Mouse (Mus musculus) CH12.LX (cell line): ENCODE data around the gene Peli1. TPM values are rescaled to one million over a fixed set of nuclear protein-coding genes. Genes with fewer than 3 reads are reported as not detected.

ENCODE experiments used
- DNase-seq: peaks from one replicate; pipeline ENCODE4 v3.0.0-alpha.2; 2013; ENCODE audit errors: extremely low read depth
- H3K27ac ChIP-seq: 2 replicates; pipeline ENCODE4 v1.5.1; 2012; ENCODE audit warnings: low read depth, mild to moderate bottlenecking, control low read depth, moderate library complexity; ENCODE audit not compliant: insufficient read depth
- H3K27me3 ChIP-seq: replicated peaks from 2 replicates; pipeline ENCODE3; 2012; ENCODE audit warnings: inconsistent platforms
- H3K36me3 ChIP-seq, 2 experiments: replicated peaks in 1 of 2; 2 replicates each; pipeline versions ENCODE3 to v1.6.1; 2012; ENCODE audit warnings: inconsistent platforms in 1 of 2, low read length in 1 of 2, mild to moderate bottlenecking in 1 of 2, mixed read lengths in 1 of 2, moderate library complexity in 1 of 2; ENCODE audit not compliant: control insufficient read depth in 1 of 2, insufficient read depth in 1 of 2
- H3K4me1 ChIP-seq, 2 experiments: 2 replicates each; pipeline ENCODE4 v1.6.1; 2012; ENCODE audit warnings: inconsistent platforms in 1 of 2, moderate library complexity in 1 of 2; ENCODE audit not compliant: insufficient read depth in 2 of 2, control insufficient read depth in 1 of 2
- H3K4me2 ChIP-seq: 2 replicates; pipeline ENCODE4 v1.6.1; 2012; ENCODE audit warnings: low read depth, mild to moderate bottlenecking, control low read depth; ENCODE audit not compliant: poor library complexity, insufficient read depth, severe bottlenecking
- H3K4me3 ChIP-seq, 3 experiments: fragments of 150-350 bp in 1 of 3; sonication (generic) in 1 of 3; replicated peaks in 1 of 3; 2 replicates each; pipeline versions ENCODE3 to v1.5.1; 2011 to 2012; ENCODE audit warnings: low read depth in 2 of 3, low read length in 2 of 3, mild to moderate bottlenecking in 2 of 3, moderate library complexity in 2 of 3, control low read depth in 1 of 3, improper control_type of control experiment in 1 of 3, inconsistent platforms in 1 of 3, mixed read lengths in 1 of 3; ENCODE audit not compliant: poor library complexity in 1 of 3
- H3K79me2 ChIP-seq: replicated peaks from 2 replicates; pipeline ENCODE4 v1.6.1; 2012; ENCODE audit warnings: mild to moderate bottlenecking, moderate library complexity; ENCODE audit not compliant: control insufficient read depth, poor library complexity, insufficient read depth, severe bottlenecking; ENCODE audit errors: extremely low read depth
- H3K9ac ChIP-seq: 2 replicates; pipeline ENCODE4 v1.6.1; 2012; ENCODE audit warnings: low read depth, mild to moderate bottlenecking, control low read depth, moderate library complexity; ENCODE audit not compliant: insufficient read depth
- H3K9me3 ChIP-seq: replicated peaks from 2 replicates; pipeline ENCODE3; 2012; ENCODE audit warnings: low read length, inconsistent platforms, mixed read lengths
- BHLHE40 ChIP-seq: IDR thresholded peaks from 2 replicates; pipeline ENCODE4 v1.6.1; 2011; ENCODE audit warnings: mild to moderate bottlenecking, low read depth, low read length, improper control_type of control experiment
- CHD1 ChIP-seq: IDR thresholded peaks from 2 replicates; pipeline ENCODE4 v1.6.1; 2012; ENCODE audit warnings: low read depth, low read length, improper control_type of control experiment, inconsistent platforms
- E2F4 ChIP-seq: IDR thresholded peaks from 2 replicates; pipeline ENCODE4 v1.6.1; 2011; ENCODE audit warnings: low read depth, low read length, improper control_type of control experiment; ENCODE audit not compliant: insufficient replicate concordance
- ELF1 ChIP-seq: IDR thresholded peaks from 2 replicates; pipeline ENCODE4 v1.6.1; 2014; ENCODE audit warnings: low read depth, mild to moderate bottlenecking, inconsistent platforms, low read length, improper control_type of control experiment
- EP300 ChIP-seq: IDR thresholded peaks from 2 replicates; pipeline ENCODE4 v1.6.1; 2011; ENCODE audit warnings: low read length, improper control_type of control experiment
- GABPA ChIP-seq: IDR thresholded peaks from 2 replicates; pipeline ENCODE4 v1.6.1; 2012; ENCODE audit warnings: low read depth, low read length, improper control_type of control experiment, inconsistent platforms; ENCODE audit not compliant: insufficient replicate concordance
- HCFC1 ChIP-seq: IDR thresholded peaks from 2 replicates; pipeline ENCODE4 v1.6.1; 2012; ENCODE audit warnings: low read depth, mild to moderate bottlenecking, inconsistent platforms, low read length, improper control_type of control experiment
- IRF4 ChIP-seq: IDR thresholded peaks from 2 replicates; pipeline ENCODE4 v1.6.1; 2014; ENCODE audit warnings: low read depth, mild to moderate bottlenecking, inconsistent platforms, low read length, improper control_type of control experiment
- JUN ChIP-seq: IDR thresholded peaks from 2 replicates; pipeline ENCODE4 v1.6.1; 2011; ENCODE audit warnings: low read depth, mild to moderate bottlenecking, low read length, improper control_type of control experiment, moderate library complexity; ENCODE audit not compliant: insufficient read depth
- JUND ChIP-seq: conservative IDR thresholded peaks from 2 replicates; pipeline ENCODE4 v1.6.1; 2011; ENCODE audit warnings: low read depth, low read length, improper control_type of control experiment
- MAFK ChIP-seq: IDR thresholded peaks from 2 replicates; pipeline ENCODE4 v1.6.1; 2011; ENCODE audit warnings: low read length, improper control_type of control experiment; ENCODE audit not compliant: insufficient replicate concordance
- MAZ ChIP-seq: IDR thresholded peaks from 2 replicates; pipeline ENCODE4 v1.6.1; 2012; ENCODE audit warnings: low read depth, mild to moderate bottlenecking, inconsistent platforms, low read length, improper control_type of control experiment, moderate library complexity
- MXI1 ChIP-seq: IDR thresholded peaks from 2 replicates; pipeline ENCODE4 v1.6.1; 2011; ENCODE audit warnings: mild to moderate bottlenecking, low read depth, low read length, improper control_type of control experiment
- MYC ChIP-seq: IDR thresholded peaks from 2 replicates; pipeline ENCODE4 v1.6.1; 2011; ENCODE audit warnings: low read depth, mild to moderate bottlenecking, improper control_type of control experiment, low read length
- NRF1 ChIP-seq: IDR thresholded peaks from 2 replicates; pipeline ENCODE4 v1.6.1; 2014; ENCODE audit warnings: low read depth, mild to moderate bottlenecking, inconsistent platforms, low read length, improper control_type of control experiment, moderate library complexity
- PAX5 ChIP-seq: IDR thresholded peaks from 2 replicates; pipeline ENCODE4 v1.6.1; 2012; ENCODE audit warnings: low read length, inconsistent platforms, mixed read lengths
- POLR2A ChIP-seq: IDR thresholded peaks from 2 replicates; pipeline ENCODE4 v1.6.1; 2011; ENCODE audit warnings: low read depth, mild to moderate bottlenecking, improper control_type of control experiment, low read length
- POLR2AphosphoS2 ChIP-seq: IDR thresholded peaks from 2 replicates; pipeline ENCODE4 v1.6.1; 2011; ENCODE audit warnings: low read depth, low read length, improper control_type of control experiment
- SMC3 ChIP-seq: IDR thresholded peaks from 2 replicates; pipeline ENCODE4 v1.6.1; 2011; ENCODE audit warnings: low read depth, low read length, improper control_type of control experiment
- TBP ChIP-seq: conservative IDR thresholded peaks from 2 replicates; pipeline ENCODE4 v1.6.1; 2011; ENCODE audit warnings: low read depth, low read length, improper control_type of control experiment
- TCF12 ChIP-seq: IDR thresholded peaks from 2 replicates; pipeline ENCODE4 v1.6.1; 2014; ENCODE audit warnings: low read depth, mild to moderate bottlenecking, inconsistent platforms, low read length, improper control_type of control experiment
- USF2 ChIP-seq: conservative IDR thresholded peaks from 2 replicates; pipeline ENCODE4 v1.6.1; 2011; ENCODE audit warnings: low read depth, low read length, improper control_type of control experiment
- ZNF384 ChIP-seq: IDR thresholded peaks from 2 replicates; pipeline ENCODE4 v1.6.1; 2012; ENCODE audit warnings: low read depth, low read length, improper control_type of control experiment, inconsistent platforms
- dilution Hi-C: fragments of 300-500 bp; cut with MboI; formaldehyde crosslinking; loops from 2 replicates; pipeline ENCODE4 v1.14.3; 2020; ENCODE audit warnings: low sequenced_read_pairs; ENCODE audit not compliant: extremely low pct_unique_long_range_greater_than_20kb, extremely low pct_ligation_motif_present
- in situ Hi-C: fragments of 300-500 bp; cut with MboI; formaldehyde crosslinking; loops from 3 replicates; pipeline ENCODE4 v1.14.3; 2019; ENCODE audit warnings: low sequenced_read_pairs, low pct_ligation_motif_present, low pct_unique_long_range_greater_than_20kb, mixed read lengths
- polyA plus RNA-seq: library from polyadenylated mRNA; unstranded; fragments of >175 nt; gene quantifications from 2 replicates; pipeline ENCODE4 v1.2.1, GENCODE M21; 2012; ENCODE audit warnings: low read depth; ENCODE audit not compliant: insufficient read length
- total RNA-seq, 2 experiments: library from RNA; depleted of rRNA; stranded (reverse); fragments of 300-350 nt in 1 of 2; fragments of >200 nt in 1 of 2; gene quantifications; 2 replicates each; pipeline ENCODE4 v1.2.3; 2012 to 2014

Gene Peli1
- total and polyA plus RNA-seq, 3 experiments, result 6.7 to 25.9 (median 14.8) TPM

DNA sequence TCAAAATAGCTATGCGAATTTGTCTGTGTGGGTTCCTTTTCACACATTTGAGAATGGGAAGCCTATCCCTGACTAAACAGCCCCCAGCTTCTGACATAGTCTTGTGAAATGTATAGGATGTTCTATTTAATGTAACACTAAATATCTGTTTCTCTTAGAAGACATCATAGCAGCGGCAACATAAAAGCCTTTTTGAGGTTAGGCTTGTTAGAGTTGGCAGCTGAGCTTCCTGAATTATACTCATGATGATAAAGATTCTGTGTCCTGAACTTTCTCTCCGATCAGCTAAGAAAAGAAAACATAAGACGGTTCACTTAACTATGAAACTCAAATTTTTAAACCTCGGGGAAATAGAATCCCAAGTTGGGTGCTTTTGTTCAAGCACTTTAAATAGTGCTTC, 59.2 kb downstream of the Peli1 start:
- Histone ChIP-seq H3K4me3 (no peak overlapping the region), H3K4me1 (no peaks in the 10 kb centered on the region), H3K9me3 (no peaks in the 10 kb centered on the region), H3K4me2 (no peak overlapping the region), H3K79me2 (no peaks in the 10 kb centered on the region), H3K27me3 (no peaks in the 10 kb centered on the region), H3K27ac (no peak overlapping the region), H3K36me3 (peaks cover 13 to 73% of the 10 kb centered on the region in 2 experiments), H3K9ac (no peak overlapping the region)
- dilution Hi-C loops, result no loop called here
- in situ Hi-C loops, result no loop called here
- TF ChIP-seq BHLHE40, result no peak
- TF ChIP-seq JUN, result no peak
- no peak for TF ChIP-seq TCF12
- TF ChIP-seq ZNF384, result no peak
- TF ChIP-seq IRF4, result no peak
- TF ChIP-seq PAX5, result no peak
- TF ChIP-seq POLR2A, result no peak
- TF ChIP-seq SMC3, result no peak
- no peak for DNase-seq

DNA sequence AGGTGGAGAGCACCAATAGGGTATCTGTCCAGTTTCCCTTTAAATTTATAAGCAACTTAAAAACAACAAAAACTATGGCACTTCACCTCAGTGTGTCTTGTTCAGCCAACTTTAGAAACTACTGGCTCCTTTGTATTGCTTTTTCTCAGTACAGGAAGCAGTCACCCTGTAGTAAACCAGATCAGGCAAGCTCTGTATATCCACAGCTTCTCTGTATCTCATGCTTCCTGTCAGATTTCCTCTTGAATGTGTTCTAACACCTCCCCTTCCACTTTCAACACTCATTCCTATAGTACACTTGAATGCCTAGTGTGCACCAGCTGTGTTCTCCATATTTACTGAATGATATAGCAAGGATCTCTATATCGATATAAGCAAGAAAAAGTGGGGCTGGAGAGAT, 60.6 kb downstream of the Peli1 start:
- H3K36me3 ChIP-seq, result peaks cover 13 to 62% of the 10 kb centered on the region in 2 experiments

More for the DNA sequence above, 60.6 kb downstream of the Peli1 start:
- Histone ChIP-seq H3K4me2 (no peak overlapping the region), H3K27ac (no peak overlapping the region), H3K9me3 (no peaks in the 10 kb centered on the region), H3K27me3 (no peaks in the 10 kb centered on the region), H3K4me1 (no peaks in the 10 kb centered on the region), H3K4me3 (no peak overlapping the region), H3K9ac (no peak overlapping the region), H3K79me2 (no peaks in the 10 kb centered on the region)
- no peak for TF ChIP-seq MXI1
- no peak for TF ChIP-seq MAFK
- TF ChIP-seq NRF1, result no peak
- TF ChIP-seq CHD1, result no peak
- TF ChIP-seq TCF12, result no peak
- no peak for TF ChIP-seq ELF1
- TF ChIP-seq EP300, result no peak
- no peak for TF ChIP-seq E2F4
- no peak for TF ChIP-seq MYC
- TF ChIP-seq HCFC1, result no peak
- no peak for TF ChIP-seq USF2
- TF ChIP-seq ZNF384, result no peak
- TF ChIP-seq TBP, result no peak
- TF ChIP-seq SMC3, result no peak
- TF ChIP-seq BHLHE40, result no peak
- no peak for TF ChIP-seq MAZ
- no peak for TF ChIP-seq POLR2AphosphoS2
- TF ChIP-seq JUND, result no peak
- no peak for TF ChIP-seq GABPA
- TF ChIP-seq IRF4, result no peak
- dilution Hi-C loops (no loop called here), in situ Hi-C loops (no loop called here)
- DNase-seq, result no peak
